Mouse (Mus musculus) heart, postnatal 36 days (tissue): Measurements from ENCODE around the gene Ttc25. TPM values are rescaled to one million over a fixed set of nuclear protein-coding genes. Genes with fewer than 3 reads are reported as not detected.
A peak's percentile ranks its signal among the peaks of the same experiment; 100 is the strongest.

ENCODE experiments used
- DNase-seq, 2 experiments: peaks; one replicate each; pipeline ENCODE4 v3.0.0; 2021 to 2022
- intact Hi-C: fragments of 180-260 bp; cut with DNase I; formaldehyde crosslinking; loops from one replicate; pipeline ENCODE4 v1.15.1; 2025
- total RNA-seq, 2 experiments: library from RNA; stranded (reverse); gene quantifications; 2 replicates each; pipeline ENCODE4 v1.2.3; 2021

Gene Ttc25
- total RNA-seq: under 1 TPM; 0.22 to 0.49 TPM

DNA sequence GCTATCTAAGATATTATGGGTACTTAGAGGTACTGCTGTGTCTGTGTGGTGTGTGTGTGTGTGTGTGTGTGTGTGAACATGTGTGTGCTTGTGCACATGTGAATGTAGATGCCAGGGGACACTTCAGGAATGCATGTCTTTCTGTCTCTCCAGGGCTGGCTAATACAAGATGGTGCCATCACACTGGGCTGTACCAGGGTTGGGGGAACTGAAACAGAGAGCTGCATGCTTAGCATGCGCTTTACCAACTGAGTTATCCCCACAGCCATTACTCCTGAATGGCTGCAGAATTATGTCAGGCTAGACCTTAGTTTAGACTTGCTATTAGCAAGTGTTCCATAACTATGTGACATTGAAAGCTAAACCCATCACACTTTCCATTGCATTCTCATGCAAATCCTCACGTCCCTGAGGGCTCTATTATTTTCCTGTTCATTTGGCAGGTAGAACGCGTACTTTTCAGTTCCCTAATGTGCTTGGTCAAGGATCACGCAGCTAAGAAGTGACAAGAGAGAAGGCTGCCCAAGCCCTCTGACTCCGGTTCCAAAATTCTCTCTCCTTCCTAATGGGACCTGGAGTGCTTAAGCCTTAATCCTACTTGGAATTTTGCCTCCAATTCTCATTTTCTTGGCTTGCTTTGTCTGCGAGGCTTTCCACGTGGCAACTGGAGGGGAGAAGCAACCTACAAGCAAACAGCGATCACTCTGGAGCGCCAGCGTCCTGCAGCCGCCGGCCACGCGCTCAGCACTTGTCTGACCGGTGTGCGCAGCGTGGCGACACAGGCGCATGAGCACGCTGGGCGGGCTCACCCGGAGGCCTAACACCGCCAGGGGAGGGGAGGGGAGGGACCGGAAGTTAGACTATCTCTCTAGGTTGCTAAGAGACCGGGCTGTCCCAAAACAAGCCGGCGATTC, at the start of gene Ttc25:
Gene Ttc25, plus strand, starts transcription at position 776 of the 914 bp plus-strand sequence.
- DNase-seq: peak; percentile 82 to 86
- intact Hi-C loops: no loop called here

DNA sequence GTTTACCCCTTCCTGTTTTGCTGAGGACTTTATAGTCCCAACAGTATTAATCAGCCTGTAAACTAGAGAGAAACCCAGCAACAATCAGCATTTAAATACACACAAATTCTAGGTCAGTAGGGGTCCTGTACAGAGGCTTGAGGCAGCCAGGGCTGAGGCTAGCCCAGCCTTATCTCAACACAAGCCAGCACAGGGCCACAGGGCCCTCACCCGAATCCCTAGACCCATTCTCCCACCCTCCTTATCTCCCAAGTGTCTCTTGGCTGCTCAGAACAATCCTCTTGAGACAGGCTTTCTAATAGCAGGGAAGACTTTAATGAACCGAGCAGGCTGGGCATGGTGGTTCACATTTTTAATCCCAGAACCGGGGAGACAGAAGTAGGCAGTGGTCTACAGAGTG, 45.2 kb upstream of the Ttc25 start:
- intact Hi-C loops: no loop called here
- no peak for DNase-seq

DNA sequence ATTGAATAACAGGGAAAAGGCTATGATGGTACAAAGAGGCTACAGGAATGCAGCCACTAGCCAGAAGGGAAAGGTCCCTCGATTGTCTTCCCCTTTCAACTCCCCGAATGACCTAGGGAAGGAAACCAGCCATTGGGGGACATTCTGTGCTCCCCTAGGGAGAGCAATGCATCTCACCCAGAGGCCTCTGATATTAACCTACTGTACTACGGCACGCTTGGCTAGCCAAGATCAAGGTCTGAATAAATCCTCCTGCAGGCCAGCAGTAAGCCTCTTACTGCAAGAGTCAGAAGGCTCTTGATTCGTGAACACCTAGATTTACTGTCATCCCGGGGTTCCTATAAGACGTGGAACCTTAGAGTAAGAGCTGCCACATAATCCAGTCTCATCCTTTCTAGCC, 44.8 kb upstream of the Ttc25 start:
- intact Hi-C loops: no loop called here
- DNase-seq: no peak

DNA sequence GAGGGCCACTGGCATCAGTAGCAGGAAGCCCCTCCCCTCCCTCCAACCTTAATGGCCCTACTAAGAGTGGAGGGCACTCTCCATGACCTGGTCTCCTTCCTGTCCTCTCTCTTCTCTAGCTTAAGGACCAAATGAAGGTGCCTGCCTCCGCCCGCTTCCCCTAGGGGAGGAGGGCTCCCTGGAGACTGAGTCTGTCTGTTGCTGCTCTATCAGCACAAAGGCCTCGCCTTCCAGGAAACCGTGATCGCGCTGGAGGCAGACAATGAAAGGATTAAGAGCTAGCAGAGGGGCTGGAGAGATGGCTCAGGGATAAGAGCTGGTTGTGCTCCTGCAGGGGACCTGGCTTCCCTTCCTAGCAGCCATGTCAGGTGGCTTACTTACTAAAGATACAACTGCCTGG, 44.1 kb upstream of the Ttc25 start:
- intact Hi-C loops: no loop called here

GRCm38 (mm10) chr11:100504990-100505660, 40.3 kb upstream of the Ttc25 start:
- intact Hi-C loops: no loop called here
- DNase-seq: no peak

More for the DNA sequence above, 44.1 kb upstream of the Ttc25 start:
- DNase-seq: no peak

DNA sequence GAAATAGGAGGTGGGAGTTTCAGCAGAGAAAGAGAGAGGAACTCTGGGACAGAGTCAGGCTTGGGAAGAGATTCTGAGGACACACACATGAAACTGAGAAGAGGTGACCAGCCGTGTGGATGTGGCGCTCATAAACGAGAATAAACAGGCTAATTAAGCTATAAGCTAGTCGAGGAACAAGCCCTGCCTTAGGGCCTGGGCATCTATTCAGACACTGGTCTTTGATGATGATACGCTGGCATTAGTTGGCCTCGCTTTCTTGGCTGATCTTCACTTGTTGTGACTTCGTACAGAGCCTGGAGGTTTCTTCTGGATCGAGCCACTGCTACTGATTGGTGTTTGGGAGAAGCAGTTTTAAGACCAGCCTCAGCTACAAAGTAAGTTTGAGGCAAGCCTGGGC, 39.4 kb upstream of the Ttc25 start:
- intact Hi-C loops: no loop called here
- DNase-seq: no peak

DNA sequence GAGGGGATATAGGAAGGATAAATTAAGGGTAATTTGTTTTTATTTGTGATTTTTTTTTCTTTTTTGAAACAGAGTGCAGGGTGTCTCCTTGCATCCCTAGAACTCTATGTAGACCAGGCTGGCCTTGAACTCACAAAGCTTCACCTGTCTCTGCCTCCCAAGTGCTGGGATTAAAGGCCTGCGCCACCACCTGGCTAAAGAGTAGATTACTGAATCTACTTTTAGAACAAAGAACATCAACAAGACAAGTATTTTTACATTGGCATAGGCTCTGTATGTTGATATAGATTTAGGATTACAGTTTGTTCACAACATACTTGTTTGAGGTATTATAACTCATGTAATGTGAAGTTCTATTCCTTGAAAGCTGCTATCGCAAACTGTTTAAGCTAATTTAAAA, 34.9 kb upstream of the Ttc25 start:
- intact Hi-C loops: loop anchor here (5.0 kb wide), 1 partner anchor 47 kb away; no protein-coding TSS in a partner anchor
- no peak for DNase-seq

GRCm38 (mm10) chr11:100512384-100512783, 33.0 kb upstream of the Ttc25 start:
- no peak for DNase-seq
- intact Hi-C loops: loop anchor here (5.0 kb wide), 1 partner anchor 45 kb away; no protein-coding TSS in a partner anchor

DNA sequence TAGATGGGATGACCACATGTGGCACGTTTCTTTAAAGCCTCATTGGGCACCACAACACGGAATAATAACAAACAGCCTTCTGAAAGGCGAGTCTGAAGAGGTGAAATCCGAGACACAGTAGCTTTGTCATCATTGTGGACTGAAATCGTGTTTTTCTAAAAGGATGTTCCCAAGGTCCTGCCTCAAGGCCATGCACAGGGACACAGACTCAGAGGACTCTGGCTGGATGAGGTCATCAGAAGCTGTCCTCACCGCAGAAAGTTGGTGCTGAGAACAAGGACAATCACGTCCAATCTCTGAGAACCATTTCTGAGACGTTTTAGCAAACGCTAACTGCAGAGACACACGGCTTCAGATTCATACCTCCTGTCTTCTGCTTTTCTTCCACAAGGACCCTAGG, 31.7 kb upstream of the Ttc25 start:
- DNase-seq: no peak
- intact Hi-C loops: loop anchor here (5.0 kb wide), 1 partner anchor 44 kb away; no protein-coding TSS in a partner anchor

DNA sequence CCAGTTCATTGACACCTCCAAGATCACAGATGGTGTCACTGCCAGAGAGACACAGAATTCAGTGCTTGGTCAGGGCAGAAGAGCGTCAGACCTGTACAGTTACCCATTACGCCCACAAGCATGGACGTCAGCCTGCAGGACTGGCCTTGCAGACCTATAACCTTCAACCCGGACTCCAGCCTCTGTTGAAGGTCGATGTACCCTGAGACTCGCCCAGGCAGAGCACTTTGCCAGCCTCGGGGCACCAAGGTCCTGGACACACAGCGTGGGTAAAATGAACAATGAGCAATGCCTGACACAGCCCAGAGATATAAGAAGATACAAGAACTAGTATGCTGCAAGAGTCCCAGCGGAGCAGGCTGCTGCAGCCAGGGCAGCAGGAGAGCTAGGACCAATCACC, 30.3 kb upstream of the Ttc25 start:
- intact Hi-C loops: no loop called here
- DNase-seq: no peak

DNA sequence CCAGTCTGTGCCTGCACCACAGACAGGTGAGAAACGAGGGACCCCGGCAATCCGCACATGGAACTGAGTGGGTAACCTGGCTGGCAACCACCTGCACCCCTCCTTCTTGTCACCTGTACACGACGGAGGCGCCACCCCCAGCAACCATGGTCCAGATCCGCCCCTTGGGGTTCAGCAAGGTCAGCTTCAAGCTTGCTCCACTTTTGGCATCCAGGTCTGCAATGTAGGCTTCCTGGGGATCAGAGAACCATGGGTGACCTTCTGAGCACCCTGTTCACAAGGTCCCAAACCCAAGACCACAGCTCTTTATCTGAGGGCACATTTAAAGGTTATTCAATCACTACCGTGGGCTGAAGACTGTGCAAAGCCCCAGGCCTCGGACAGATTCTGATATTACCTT, 29.6 kb upstream of the Ttc25 start:
- intact Hi-C loops: no loop called here

DNA sequence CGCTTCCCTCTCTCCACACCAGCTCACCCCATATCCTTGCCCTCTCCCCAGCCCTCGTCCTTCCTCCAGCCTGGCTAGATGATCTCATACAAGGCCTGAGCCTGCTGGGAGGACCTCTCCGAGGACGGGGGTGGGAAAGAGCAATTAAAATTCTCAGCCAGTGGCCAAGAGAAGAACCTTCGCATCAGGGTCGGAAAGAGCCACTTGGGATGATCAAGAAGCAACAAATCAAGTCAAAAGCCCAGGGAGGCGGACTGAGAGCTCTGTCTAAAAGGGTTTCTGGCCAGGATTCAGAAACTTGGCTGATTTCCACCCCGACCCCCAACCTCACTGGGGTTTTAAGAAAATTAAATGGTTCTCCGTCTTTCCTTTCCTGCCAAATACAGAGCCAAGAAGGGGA, 29.1 kb upstream of the Ttc25 start:
- DNase-seq: no peak
- intact Hi-C loops: no loop called here

More for the DNA sequence above, 29.6 kb upstream of the Ttc25 start:
- DNase-seq: no peak

GRCm38 (mm10) chr11:100518188-100518591, 27.2 kb upstream of the Ttc25 start:
- intact Hi-C loops: no loop called here

GRCm38 (mm10) chr11:100519188-100519587, 26.2 kb upstream of the Ttc25 start:
- intact Hi-C loops: no loop called here
- DNase-seq: no peak

More at GRCm38 (mm10) chr11:100518188-100518591, 27.2 kb upstream of the Ttc25 start:
- no peak for DNase-seq

DNA sequence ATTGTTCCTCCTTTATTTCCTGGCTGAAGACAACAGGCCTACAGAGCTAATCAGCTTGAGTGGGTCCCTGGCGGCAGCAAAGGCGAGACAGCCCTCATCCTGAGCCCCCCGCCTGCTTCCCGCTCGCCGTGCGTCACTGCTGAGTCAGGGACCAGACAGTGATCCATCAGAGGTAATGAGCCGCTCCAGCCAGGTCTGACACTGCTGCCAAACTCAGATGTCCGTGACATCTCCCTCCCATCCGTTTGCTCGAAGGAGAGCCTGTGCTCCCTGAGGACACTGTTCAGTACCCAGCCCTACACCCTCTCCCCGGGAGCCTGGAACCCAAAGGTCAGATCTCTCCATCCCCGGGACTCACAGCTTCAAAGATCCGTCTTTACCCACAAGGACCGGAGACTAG, 24.6 kb upstream of the Ttc25 start:
- intact Hi-C loops: no loop called here
- no peak for DNase-seq

- intact Hi-C loops: no loop called here
- peak in 1 of 2 experiments; percentile 28 for DNase-seq
These were observed 21.0 kb upstream of the Ttc25 start for GRCm38 (mm10) chr11:100524358-100524757.

- intact Hi-C loops: no loop called here
- DNase-seq: no peak
These were observed 20.3 kb upstream of the Ttc25 start for GRCm38 (mm10) chr11:100524987-100525630.

GRCm38 (mm10) chr11:100526052-100526816, 19.2 kb upstream of the Ttc25 start:
- no peak for DNase-seq
- intact Hi-C loops: no loop called here

- peak in 1 of 2 experiments; percentile 53 for DNase-seq
- intact Hi-C loops: no loop called here
These were observed 18.3 kb upstream of the Ttc25 start for GRCm38 (mm10) chr11:100527066-100527457.
